Mouse (Mus musculus): ENCODE data around the gene Itpkc. TPM values are rescaled to one million over a fixed set of nuclear protein-coding genes. Genes with fewer than 3 reads are reported as not detected.

Itpkc gene
- polyA plus RNA-seq, 1 experiment from 2014 or later: 11.6 TPM

GRCm38 (mm10) chr7:27218586-27218985, 9.9 kb downstream of the Itpkc start:
- no peak overlapping the region for H3K9ac ChIP-seq (ENCODE audit: low read length)
- H3K36me3 ChIP-seq (ENCODE audit: control insufficient read depth, insufficient read depth, low read length): peaks cover 15% of the 10 kb centered on the region
- WGBS: 81% methylated on average over 7 of the region's 7 CpGs
- ATAC-seq (ENCODE audit: low FRiP score, low TSS enrichment): no peak
- no peak overlapping the region for H3K4me2 ChIP-seq (replicated peaks; ENCODE audit: low read depth)
- TF ChIP-seq CTCF (IDR thresholded peaks at IDR 0.05; ENCODE audit: low read depth) (no peak), EP300 (optimal IDR thresholded peaks at IDR 0.05) (no peak)
- H3K4me3 ChIP-seq (ENCODE audit: low read depth, low read length): no peak overlapping the region
- no peak for DNase-seq (ENCODE audit: low spot score)
- no peaks in the 10 kb centered on the region for H3K4me1 ChIP-seq (replicated peaks; ENCODE audit: control insufficient read depth, insufficient read depth)
- no peaks in the 10 kb centered on the region for H3K27me3 ChIP-seq (ENCODE audit: control insufficient read depth, insufficient read depth, low read length)
- no peak overlapping the region for H3K27ac ChIP-seq (replicated peaks)
- no peaks in the 10 kb centered on the region for H3K9me3 ChIP-seq (ENCODE audit: control insufficient read depth, low read length)

- TF ChIP-seq EP300 (optimal IDR thresholded peaks at IDR 0.05): no peak
- no peak for TF ChIP-seq CTCF (IDR thresholded peaks at IDR 0.05; ENCODE audit: low read depth)
- no peaks in the 10 kb centered on the region for H3K9me3 ChIP-seq (ENCODE audit: control insufficient read depth, low read length)
- H3K4me3 ChIP-seq (ENCODE audit: low read depth, low read length): no peak overlapping the region
- H3K27ac ChIP-seq (replicated peaks): no peak overlapping the region
- no peak overlapping the region for H3K4me2 ChIP-seq (replicated peaks; ENCODE audit: low read depth)
- H3K4me1 ChIP-seq (replicated peaks; ENCODE audit: control insufficient read depth, insufficient read depth): no peaks in the 10 kb centered on the region
- H3K36me3 ChIP-seq (ENCODE audit: control insufficient read depth, insufficient read depth, low read length): peaks cover 26% of the 10 kb centered on the region
- ATAC-seq (ENCODE audit: low FRiP score, low TSS enrichment) (no peak), DNase-seq (ENCODE audit: low spot score) (no peak)
- H3K9ac ChIP-seq (ENCODE audit: low read length): no peak overlapping the region
- no peaks in the 10 kb centered on the region for H3K27me3 ChIP-seq (ENCODE audit: control insufficient read depth, insufficient read depth, low read length)
- WGBS: 92% methylated on average over 2 of the region's 2 CpGs
These were observed 15.8 kb downstream of the Itpkc start for GRCm38 (mm10) chr7:27212626-27213025.

- no peak for TF ChIP-seq EP300 (optimal IDR thresholded peaks at IDR 0.05)
- TF ChIP-seq CTCF (IDR thresholded peaks at IDR 0.05; ENCODE audit: low read depth): no peak
- Histone ChIP-seq H3K9ac (ENCODE audit: low read length) (no peak overlapping the region), H3K36me3 (ENCODE audit: control insufficient read depth, insufficient read depth, low read length) (peaks cover 16% of the 10 kb centered on the region), H3K27me3 (ENCODE audit: control insufficient read depth, insufficient read depth, low read length) (no peaks in the 10 kb centered on the region), H3K4me3 (ENCODE audit: low read depth, low read length) (no peak overlapping the region), H3K9me3 (ENCODE audit: control insufficient read depth, low read length) (no peaks in the 10 kb centered on the region), H3K4me2 (replicated peaks; ENCODE audit: low read depth) (no peak overlapping the region), H3K4me1 (replicated peaks; ENCODE audit: control insufficient read depth, insufficient read depth) (no peaks in the 10 kb centered on the region), H3K27ac (replicated peaks) (no peak overlapping the region; the same call in 1 of the 2 replicates)
- no peak for DNase-seq (ENCODE audit: low spot score)
- 90% methylated on average over 8 of the region's 8 CpGs for WGBS
- ATAC-seq (ENCODE audit: low FRiP score, low TSS enrichment): no peak
These were observed 24.6 kb downstream of the Itpkc start for GRCm38 (mm10) chr7:27203730-27204449.

DNA sequence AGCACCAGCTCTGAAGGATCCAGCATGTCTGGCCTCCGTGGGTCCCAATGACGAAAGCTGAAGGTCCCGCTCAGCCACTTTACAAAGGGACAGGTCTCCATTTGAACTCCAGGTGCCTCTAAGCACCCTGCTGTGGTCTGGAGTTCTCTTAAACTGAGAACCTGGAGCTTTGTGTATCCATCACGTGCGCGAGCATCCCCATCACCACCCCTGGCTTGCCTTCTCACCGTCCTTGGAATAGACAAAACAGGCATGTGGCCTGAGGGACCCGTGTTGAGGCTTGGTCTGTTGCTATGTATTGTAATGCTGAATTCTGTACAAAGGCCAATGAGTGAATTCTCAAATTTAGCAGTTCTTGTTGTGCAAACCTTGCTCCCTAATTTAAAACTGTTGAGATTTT, 29.7 kb downstream of the Itpkc start:
- Histone ChIP-seq H3K4me3 (ENCODE audit: low read depth, low read length) (no peak overlapping the region), H3K36me3 (ENCODE audit: control insufficient read depth, insufficient read depth, low read length) (peaks cover 3% of the 10 kb centered on the region; the same call in 1 of the 2 replicates), H3K27me3 (ENCODE audit: control insufficient read depth, insufficient read depth, low read length) (no peaks in the 10 kb centered on the region), H3K9ac (ENCODE audit: low read length) (no peak overlapping the region), H3K27ac (replicated peaks) (no peak overlapping the region), H3K9me3 (ENCODE audit: control insufficient read depth, low read length) (no peaks in the 10 kb centered on the region), H3K4me2 (replicated peaks; ENCODE audit: low read depth) (no peak overlapping the region), H3K4me1 (replicated peaks; ENCODE audit: control insufficient read depth, insufficient read depth) (peaks cover 4% of the 10 kb centered on the region)
- DNase-seq (ENCODE audit: low spot score) (no peak), ATAC-seq (ENCODE audit: low FRiP score, low TSS enrichment) (no peak)
- 93% methylated on average over 8 of the region's 8 CpGs for WGBS
- TF ChIP-seq EP300 (optimal IDR thresholded peaks at IDR 0.05): no peak

GRCm38 (mm10) chr7:27198355-27198754, 30.1 kb downstream of the Itpkc start:
- Histone ChIP-seq H3K4me2 (replicated peaks; ENCODE audit: low read depth) (no peak overlapping the region), H3K4me1 (replicated peaks; ENCODE audit: control insufficient read depth, insufficient read depth) (peaks cover 4% of the 10 kb centered on the region), H3K27me3 (ENCODE audit: control insufficient read depth, insufficient read depth, low read length) (no peaks in the 10 kb centered on the region), H3K36me3 (ENCODE audit: control insufficient read depth, insufficient read depth, low read length) (peaks cover 3% of the 10 kb centered on the region; the same call in 1 of the 2 replicates), H3K27ac (replicated peaks) (no peak overlapping the region), H3K9ac (ENCODE audit: low read length) (no peak overlapping the region), H3K4me3 (ENCODE audit: low read depth, low read length) (no peak overlapping the region), H3K9me3 (ENCODE audit: control insufficient read depth, low read length) (no peaks in the 10 kb centered on the region)
- ATAC-seq (ENCODE audit: low FRiP score, low TSS enrichment) (no peak), DNase-seq (ENCODE audit: low spot score) (no peak)
- TF ChIP-seq CTCF (IDR thresholded peaks at IDR 0.05; ENCODE audit: low read depth): no peak
- no peak for TF ChIP-seq EP300 (optimal IDR thresholded peaks at IDR 0.05)

- Histone ChIP-seq H3K4me2 (replicated peaks; ENCODE audit: low read depth) (no peak overlapping the region), H3K9me3 (ENCODE audit: control insufficient read depth, low read length) (no peaks in the 10 kb centered on the region), H3K4me3 (ENCODE audit: low read depth, low read length) (no peak overlapping the region), H3K9ac (ENCODE audit: low read length) (no peak overlapping the region), H3K4me1 (replicated peaks; ENCODE audit: control insufficient read depth, insufficient read depth) (peaks cover 4% of the 10 kb centered on the region), H3K27ac (replicated peaks) (no peak overlapping the region), H3K27me3 (ENCODE audit: control insufficient read depth, insufficient read depth, low read length) (no peaks in the 10 kb centered on the region), H3K36me3 (ENCODE audit: control insufficient read depth, insufficient read depth, low read length) (peaks cover 3% of the 10 kb centered on the region; the same call in 1 of the 2 replicates)
- TF ChIP-seq EP300 (optimal IDR thresholded peaks at IDR 0.05) (no peak), CTCF (IDR thresholded peaks at IDR 0.05; ENCODE audit: low read depth) (no peak)
- 88% methylated on average over 8 of the region's 8 CpGs for WGBS
- DNase-seq (ENCODE audit: low spot score) (no peak), ATAC-seq (ENCODE audit: low FRiP score, low TSS enrichment) (no peak)
These were observed 30.8 kb downstream of the Itpkc start for GRCm38 (mm10) chr7:27197634-27198033.
